Mouse (Mus musculus) liver, embryonic 11.5 days (tissue): ENCODE measurements around the gene Cfap161. TPM values are rescaled to one million over a fixed set of nuclear protein-coding genes. Genes with fewer than 3 reads are reported as not detected.

ENCODE experiments used
- ATAC-seq: fragments of 200-750 bp; cut with Nextera tagmentation; replicated peaks from 2 replicates; pipeline ENCODE4 v1.8.0; 2017; ENCODE audit warnings: moderate number of reproducible peaks, mild to moderate bottlenecking, moderate TSS enrichment, moderate library complexity; ENCODE audit not compliant: low FRiP score
- DNase-seq: peaks from one replicate; pipeline ENCODE4 v3.0.0-alpha.2; 2017; ENCODE audit warnings: low spot score
- H3K27ac ChIP-seq: fragments of 300-500 bp; sonication (generic); 2 replicates; pipeline ENCODE4 v1.5.1; 2014; ENCODE audit warnings: mild to moderate bottlenecking, low read depth, low read length, control low read depth
- H3K27me3 ChIP-seq: fragments of 300-500 bp; sonication (generic); replicated peaks from 2 replicates; pipeline ENCODE4 v1.6.1; 2014; ENCODE audit warnings: low read length, mixed read lengths; ENCODE audit not compliant: control insufficient read depth, insufficient read depth
- H3K36me3 ChIP-seq: fragments of 300-500 bp; sonication (generic); 2 replicates; pipeline ENCODE4 v1.6.1; 2014; ENCODE audit warnings: mild to moderate bottlenecking, low read length, moderate library complexity, mixed read lengths; ENCODE audit not compliant: control insufficient read depth, insufficient read depth
- H3K4me1 ChIP-seq: fragments of 300-500 bp; sonication (generic); replicated peaks from 2 replicates; pipeline ENCODE4 v1.6.1; 2014; ENCODE audit warnings: low read length, mixed read lengths; ENCODE audit not compliant: control insufficient read depth, insufficient read depth
- H3K4me2 ChIP-seq: fragments of 300-500 bp; sonication (generic); 2 replicates; pipeline ENCODE4 v1.6.1; 2014; ENCODE audit warnings: mild to moderate bottlenecking, control low read depth, moderate library complexity
- H3K4me3 ChIP-seq: fragments of 300-500 bp; sonication (generic); 2 replicates; pipeline ENCODE4 v1.5.1; 2014; ENCODE audit warnings: low read depth, low read length, control low read depth
- H3K9ac ChIP-seq: fragments of 300-500 bp; sonication (generic); 2 replicates; pipeline ENCODE4 v1.6.1; 2014; ENCODE audit warnings: low read depth, low read length, control low read depth
- H3K9me3 ChIP-seq: fragments of 300-500 bp; sonication (generic); 2 replicates; pipeline ENCODE4 v1.6.1; 2016; ENCODE audit warnings: low read length, inconsistent platforms, mixed read lengths; ENCODE audit not compliant: control insufficient read depth
- WGBS: fragments of 180-500 bp; shearing (Covaris S2); extraction: QIAGEN DNeasy Blood & Tissue Kit; methylation state at CpG from one replicate; pipeline ENCODE4 v1.1.7; 2014; 5-methylcytosine and 5-hydroxymethylcytosine counted together
- polyA plus RNA-seq: library from polyadenylated mRNA; unstranded; fragments of >200 nt; fragmentation: Nextera tagmentation; extraction: Ambion mirVana; gene quantifications from 2 replicates; pipeline ENCODE4 v1.2.1, GENCODE M21; 2014

The Cfap161 gene
- polyA plus RNA-seq, 1 experiment from 2014 or later: not detected

DNA sequence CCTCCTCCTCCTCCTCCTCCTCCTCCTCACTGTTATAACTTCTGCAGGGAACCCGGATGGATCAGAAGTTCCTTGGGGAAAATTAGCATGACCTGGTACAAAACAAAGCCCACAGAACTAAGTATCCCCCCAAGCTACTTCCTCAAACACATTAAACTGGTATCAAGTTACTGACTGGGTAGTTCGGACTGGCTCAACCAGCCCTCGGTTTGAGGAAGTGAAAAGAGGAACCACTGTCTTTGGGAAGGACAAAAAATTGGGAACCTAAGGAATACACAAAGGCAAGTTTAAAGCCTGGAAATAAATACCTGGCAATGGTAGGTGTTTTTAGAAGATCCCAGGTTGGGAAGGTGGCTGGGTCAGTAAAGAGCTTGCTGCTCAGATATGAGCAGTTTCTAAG, 15.0 kb upstream of the Cfap161 start:
- Histone ChIP-seq H3K27ac (no peak overlapping the region), H3K4me2 (peak overlapping the region; percentile 18), H3K4me3 (no peak overlapping the region), H3K4me1 (peaks cover 20% of the 10 kb centered on the region), H3K9me3 (no peaks in the 10 kb centered on the region), H3K27me3 (no peaks in the 10 kb centered on the region), H3K36me3 (no peaks in the 10 kb centered on the region), H3K9ac (no peak overlapping the region)
- DNase-seq: no peak
- no peak for ATAC-seq
- WGBS: 10% methylated on average over 3 of the region's 3 CpGs

GRCm38 (mm10) chr7:83809060-83809459, 14.4 kb upstream of the Cfap161 start:
- no peaks in the 10 kb centered on the region for H3K9me3 ChIP-seq
- H3K9ac ChIP-seq: no peak overlapping the region
- H3K36me3 ChIP-seq: no peaks in the 10 kb centered on the region
- H3K27me3 ChIP-seq: no peaks in the 10 kb centered on the region
- peaks cover 19% of the 10 kb centered on the region for H3K4me1 ChIP-seq
- DNase-seq (no peak), ATAC-seq (no peak)
- 65% methylated on average over 6 of the region's 6 CpGs for WGBS
- H3K27ac ChIP-seq: no peak overlapping the region
- H3K4me2 ChIP-seq: no peak overlapping the region
- no peak overlapping the region for H3K4me3 ChIP-seq

- H3K9ac ChIP-seq: no peak overlapping the region
Measured at GRCm38 (mm10) chr7:83806934-83807333, 12.3 kb upstream of the Cfap161 start.

GRCm38 (mm10) chr7:83803777-83804176, 9.1 kb upstream of the Cfap161 start:
- Histone ChIP-seq H3K27ac (no peak overlapping the region), H3K4me1 (no peaks in the 10 kb centered on the region), H3K4me3 (no peak overlapping the region), H3K27me3 (no peaks in the 10 kb centered on the region), H3K9me3 (no peaks in the 10 kb centered on the region), H3K9ac (no peak overlapping the region), H3K4me2 (no peak overlapping the region), H3K36me3 (no peaks in the 10 kb centered on the region)
- ATAC-seq (no peak), DNase-seq (no peak)
- WGBS: 73% methylated on average over 4 of the region's 4 CpGs

More at GRCm38 (mm10) chr7:83806934-83807333, 12.3 kb upstream of the Cfap161 start:
- 57% methylated on average over 6 of the region's 6 CpGs for WGBS
- DNase-seq: no peak
- Histone ChIP-seq H3K4me2 (no peak overlapping the region), H3K27ac (no peak overlapping the region), H3K9me3 (no peaks in the 10 kb centered on the region), H3K27me3 (no peaks in the 10 kb centered on the region), H3K4me3 (no peak overlapping the region), H3K4me1 (peaks cover 5% of the 10 kb centered on the region), H3K36me3 (no peaks in the 10 kb centered on the region)
- no peak for ATAC-seq

DNA sequence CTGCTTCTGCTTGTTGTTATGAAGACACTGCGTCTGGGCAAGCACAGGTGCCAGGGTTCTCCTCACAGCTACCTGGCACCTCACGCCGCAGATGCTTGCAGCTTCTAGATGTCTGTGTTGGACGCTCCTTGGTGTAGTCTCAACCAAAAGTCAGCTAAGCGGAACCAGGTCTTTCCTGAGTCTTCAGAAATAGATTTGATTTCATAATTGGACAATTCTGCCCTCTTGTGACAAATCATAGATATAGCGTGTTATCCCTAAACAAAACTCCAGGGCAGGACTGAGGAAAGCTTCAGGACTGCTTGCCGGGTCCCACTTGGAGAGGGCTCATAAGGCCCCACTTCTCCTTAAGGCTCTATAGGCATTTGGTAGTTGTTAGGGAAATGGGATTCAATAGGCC, 7.8 kb upstream of the Cfap161 start:
- H3K9ac ChIP-seq: no peak overlapping the region
- H3K27ac ChIP-seq: no peak overlapping the region
- H3K4me3 ChIP-seq: no peak overlapping the region
- no peaks in the 10 kb centered on the region for H3K9me3 ChIP-seq
- WGBS: 75% methylated on average over 7 of the region's 7 CpGs
- H3K36me3 ChIP-seq: no peaks in the 10 kb centered on the region
- no peaks in the 10 kb centered on the region for H3K4me1 ChIP-seq
- no peak overlapping the region for H3K4me2 ChIP-seq
- ATAC-seq (no peak), DNase-seq (no peak)
- H3K27me3 ChIP-seq: no peaks in the 10 kb centered on the region

GRCm38 (mm10) chr7:83802007-83802406, 7.3 kb upstream of the Cfap161 start:
- H3K9ac ChIP-seq: no peak overlapping the region
- H3K27me3 ChIP-seq: no peaks in the 10 kb centered on the region
- H3K9me3 ChIP-seq: no peaks in the 10 kb centered on the region
- DNase-seq (no peak), ATAC-seq (no peak)
- H3K36me3 ChIP-seq: no peaks in the 10 kb centered on the region
- WGBS: 68% methylated on average over 2 of the region's 2 CpGs
- H3K4me2 ChIP-seq: no peak overlapping the region
- H3K4me1 ChIP-seq: no peaks in the 10 kb centered on the region
- no peak overlapping the region for H3K27ac ChIP-seq
- H3K4me3 ChIP-seq: no peak overlapping the region

DNA sequence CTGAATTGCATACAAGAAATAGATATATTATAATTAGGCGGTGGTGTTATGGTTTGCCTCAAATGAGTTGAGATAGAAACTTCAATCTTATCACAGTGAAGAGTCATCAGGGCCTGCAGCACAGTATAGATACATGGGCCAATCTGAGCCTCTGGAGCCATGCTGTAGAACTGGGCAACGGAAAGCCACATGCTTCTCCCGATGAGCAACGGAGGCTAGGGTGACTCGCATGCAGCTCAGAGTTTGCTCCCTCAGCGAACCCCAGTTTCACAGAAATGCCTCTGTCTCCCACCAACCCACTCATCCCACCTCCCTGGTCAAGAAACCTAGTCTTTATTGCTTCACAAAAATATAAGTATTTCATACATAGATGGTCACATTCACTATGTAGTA, 6.8 kb upstream of the Cfap161 start:
- H3K4me1 ChIP-seq: no peaks in the 10 kb centered on the region
- DNase-seq: no peak
- no peak overlapping the region for H3K9ac ChIP-seq
- no peak overlapping the region for H3K4me3 ChIP-seq
- H3K9me3 ChIP-seq: no peaks in the 10 kb centered on the region
- H3K36me3 ChIP-seq: no peaks in the 10 kb centered on the region
- H3K27ac ChIP-seq: no peak overlapping the region
- ATAC-seq: no peak
- no peaks in the 10 kb centered on the region for H3K27me3 ChIP-seq
- 83% methylated on average over 6 of the region's 6 CpGs for WGBS
- H3K4me2 ChIP-seq: no peak overlapping the region

DNA sequence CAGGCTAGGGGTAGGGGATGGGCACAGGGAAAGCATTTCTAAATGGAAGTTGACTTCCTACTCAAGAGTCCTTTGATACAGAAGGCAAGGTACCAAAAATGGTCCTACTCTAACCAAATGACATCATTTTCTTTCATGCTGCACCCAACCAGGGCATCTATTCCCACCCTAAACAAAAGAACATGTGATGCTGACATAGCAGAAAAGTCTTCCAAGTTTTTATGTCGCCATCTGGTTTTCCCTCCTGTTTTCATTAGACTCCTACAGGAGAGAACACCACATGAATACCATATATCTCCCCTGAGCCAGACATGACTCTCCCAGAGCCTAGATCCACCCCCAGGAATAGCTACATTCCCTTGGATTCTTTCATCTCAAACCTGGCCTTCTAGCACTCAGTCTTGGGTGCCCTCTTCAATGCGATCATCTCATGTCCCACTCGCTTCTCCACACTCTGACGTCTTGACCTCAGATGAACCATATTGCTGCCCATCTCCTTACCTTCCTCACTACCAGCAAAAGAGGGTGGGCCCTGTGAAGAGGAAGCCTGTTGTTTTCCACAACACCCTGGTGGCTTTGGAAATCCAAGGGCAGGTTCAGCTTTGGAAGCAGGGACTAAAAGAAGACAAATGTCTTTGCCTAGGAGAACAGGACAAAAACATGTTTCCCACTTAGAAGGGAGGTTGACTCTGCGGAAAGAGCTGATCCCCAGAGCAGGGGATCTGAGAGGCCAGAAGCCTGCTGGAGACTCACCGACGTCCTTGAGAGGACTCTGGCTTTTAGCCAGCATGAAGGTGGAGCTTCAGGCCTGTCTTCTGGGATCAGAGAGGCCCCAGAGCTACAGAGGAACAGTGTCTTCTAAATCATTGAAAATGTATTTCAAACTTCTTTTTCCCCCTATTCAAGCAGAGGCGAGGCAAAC, 6.1 kb upstream of the Cfap161 start:
- no peaks in the 10 kb centered on the region for H3K36me3 ChIP-seq
- no peak overlapping the region for H3K9ac ChIP-seq
- 73% methylated on average over 8 of the region's 8 CpGs for WGBS
- H3K4me2 ChIP-seq: no peak overlapping the region
- no peaks in the 10 kb centered on the region for H3K4me1 ChIP-seq
- H3K27me3 ChIP-seq: no peaks in the 10 kb centered on the region
- no peak for DNase-seq
- no peaks in the 10 kb centered on the region for H3K9me3 ChIP-seq
- no peak for ATAC-seq
- H3K4me3 ChIP-seq: no peak overlapping the region
- no peak overlapping the region for H3K27ac ChIP-seq

- ATAC-seq (no peak), DNase-seq (no peak)
- no peaks in the 10 kb centered on the region for H3K27me3 ChIP-seq
- H3K4me1 ChIP-seq: no peaks in the 10 kb centered on the region
- no peak overlapping the region for H3K27ac ChIP-seq
- 82% methylated on average over 2 of the region's 2 CpGs for WGBS
- no peaks in the 10 kb centered on the region for H3K9me3 ChIP-seq
- H3K4me3 ChIP-seq: no peak overlapping the region
- H3K4me2 ChIP-seq: no peak overlapping the region
- no peak overlapping the region for H3K9ac ChIP-seq
- no peaks in the 10 kb centered on the region for H3K36me3 ChIP-seq
Measured at GRCm38 (mm10) chr7:83800071-83800470, 5.4 kb upstream of the Cfap161 start.
